Mouse (Mus musculus): ENCODE results near the gene Spindoc. TPM values are rescaled to one million over a fixed set of nuclear protein-coding genes. Genes with fewer than 3 reads are reported as not detected.

Gene Spindoc
- polyA plus RNA-seq, 1 experiment from 2014 or later, result 29.1 TPM

DNA sequence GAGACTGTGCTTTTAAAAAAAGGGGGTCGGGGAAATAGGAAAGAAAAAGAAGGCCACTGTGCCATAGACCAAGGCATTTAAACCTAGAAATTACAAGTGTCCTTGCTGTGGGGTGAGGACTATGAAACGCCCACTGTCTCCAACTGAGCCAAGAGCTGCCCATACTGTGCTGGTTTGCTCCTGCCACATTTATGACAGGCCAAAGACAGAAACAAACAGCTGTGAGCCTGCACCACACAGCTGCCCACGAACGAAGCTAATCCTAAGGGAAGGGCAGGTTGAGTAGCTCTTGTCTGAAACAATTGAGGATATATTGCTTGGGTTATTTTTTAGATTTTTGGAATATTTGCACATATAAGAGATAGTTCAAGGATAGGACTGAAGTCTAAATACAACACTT, 66.0 kb downstream of the Spindoc start:
- ATAC-seq (ENCODE audit: low read depth), result no peak
- WGBS, result 79% methylated on average over 4 of the region's 4 CpGs

DNA sequence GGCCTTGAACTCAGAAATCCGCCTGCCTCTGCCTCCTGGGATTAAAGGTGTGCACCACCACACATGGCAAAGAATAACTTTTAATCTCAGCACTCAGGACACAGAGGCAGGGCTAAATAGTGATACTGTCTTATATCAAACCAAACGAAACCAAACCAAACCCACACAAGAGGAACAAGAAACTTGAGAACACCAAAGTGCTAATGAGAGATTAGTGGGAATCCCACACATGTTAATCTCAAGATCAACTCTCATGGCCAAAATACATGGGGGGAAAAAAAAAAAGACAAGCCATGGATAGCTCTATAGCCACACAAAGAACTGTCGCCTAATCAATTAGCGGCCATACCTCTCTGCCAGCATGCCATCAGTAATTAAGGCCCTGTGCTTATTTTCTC, 67.2 kb downstream of the Spindoc start:
- no peak overlapping the region for H3K9ac ChIP-seq
- 78% methylated on average over 4 of the region's 4 CpGs for WGBS
- H3K27ac ChIP-seq (replicated peaks), result no peak overlapping the region
- no peak overlapping the region for H3K4me2 ChIP-seq
- no peak for ATAC-seq (ENCODE audit: low read depth)
- H3K4me3 ChIP-seq, result no peak overlapping the region
- H3K9me3 ChIP-seq, result no peaks in the 10 kb centered on the region
- no peaks in the 10 kb centered on the region for H3K27me3 ChIP-seq
- no peaks in the 10 kb centered on the region for H3K36me3 ChIP-seq
- H3K4me1 ChIP-seq (replicated peaks), result peaks cover 50% of the 10 kb centered on the region

More for the DNA sequence above, 66.0 kb downstream of the Spindoc start:
- H3K9me3 ChIP-seq, result no peaks in the 10 kb centered on the region
- H3K9ac ChIP-seq, result no peak overlapping the region
- H3K4me1 ChIP-seq (replicated peaks), result peaks cover 39% of the 10 kb centered on the region
- H3K27me3 ChIP-seq, result no peaks in the 10 kb centered on the region
- H3K36me3 ChIP-seq, result no peaks in the 10 kb centered on the region
- H3K4me2 ChIP-seq, result no peak overlapping the region
- H3K4me3 ChIP-seq, result no peak overlapping the region
- H3K27ac ChIP-seq (replicated peaks), result no peak overlapping the region

DNA sequence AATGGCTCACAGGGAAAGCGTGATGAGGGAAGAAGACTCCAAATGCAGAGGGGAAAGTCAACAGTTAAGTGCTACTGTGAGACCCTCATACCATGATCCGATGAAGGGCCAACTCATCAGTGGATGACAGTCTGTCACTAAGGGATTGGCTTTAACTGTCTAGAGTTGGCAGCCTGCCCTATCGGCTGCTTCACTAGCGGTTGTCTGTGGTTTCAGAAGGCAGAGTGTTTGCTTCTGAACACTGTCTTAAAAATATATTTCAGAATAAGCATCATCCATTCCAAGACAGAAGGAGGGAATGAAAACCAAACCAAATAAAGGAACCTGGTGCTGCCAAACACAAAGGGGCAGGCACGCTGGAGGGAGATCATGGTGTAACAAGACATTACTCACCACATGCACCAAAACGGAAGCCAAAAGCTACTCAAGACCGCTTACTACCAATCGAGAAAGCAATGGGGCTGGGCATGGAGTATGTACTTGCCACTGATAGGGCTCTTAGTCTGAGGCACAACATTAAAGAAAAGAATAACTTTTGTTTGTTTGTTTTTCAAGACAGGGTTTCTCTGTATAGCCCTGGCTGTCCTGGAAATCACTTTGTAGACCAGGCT, 67.7 kb downstream of the Spindoc start:
- Histone ChIP-seq H3K9ac (no peak overlapping the region), H3K36me3 (no peaks in the 10 kb centered on the region), H3K4me3 (no peak overlapping the region), H3K27ac (replicated peaks) (0 out of 2 replicates have a peak overlapping the region, but pooled peaks have one; percentile 7), H3K4me2 (no peak overlapping the region), H3K4me1 (replicated peaks) (peaks cover 55% of the 10 kb centered on the region), H3K9me3 (no peaks in the 10 kb centered on the region), H3K27me3 (no peaks in the 10 kb centered on the region)
- 72% methylated on average over 8 of the region's 8 CpGs for WGBS
- no peak for ATAC-seq (ENCODE audit: low read depth)

DNA sequence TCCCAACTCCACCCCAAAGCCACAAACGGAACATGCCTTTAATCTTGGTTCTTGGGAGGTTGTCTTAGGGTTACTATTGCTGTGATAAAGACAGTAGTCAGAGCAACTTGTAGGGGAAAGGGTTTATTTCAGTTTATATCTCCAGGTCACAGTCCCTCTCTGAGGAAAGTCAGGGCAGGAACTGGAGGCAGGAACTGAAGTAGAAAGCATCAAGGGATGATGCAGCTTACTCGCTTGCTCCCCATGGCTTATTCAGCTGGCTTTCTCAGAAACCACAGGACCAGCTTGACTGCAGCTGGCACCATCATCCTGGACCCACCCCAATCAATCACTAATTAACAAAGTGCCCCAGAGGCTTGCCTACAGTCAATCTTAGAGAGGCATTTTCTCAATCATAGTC, 69.1 kb downstream of the Spindoc start:
- Histone ChIP-seq H3K9me3 (no peaks in the 10 kb centered on the region), H3K36me3 (no peaks in the 10 kb centered on the region), H3K9ac (no peak overlapping the region), H3K27me3 (no peaks in the 10 kb centered on the region), H3K4me3 (no peak overlapping the region), H3K4me1 (replicated peaks) (peaks cover 69% of the 10 kb centered on the region), H3K27ac (replicated peaks) (no peak overlapping the region), H3K4me2 (no peak overlapping the region)
- WGBS, result 81% methylated on average over 2 of the region's 2 CpGs
- ATAC-seq (ENCODE audit: low read depth), result no peak

DNA sequence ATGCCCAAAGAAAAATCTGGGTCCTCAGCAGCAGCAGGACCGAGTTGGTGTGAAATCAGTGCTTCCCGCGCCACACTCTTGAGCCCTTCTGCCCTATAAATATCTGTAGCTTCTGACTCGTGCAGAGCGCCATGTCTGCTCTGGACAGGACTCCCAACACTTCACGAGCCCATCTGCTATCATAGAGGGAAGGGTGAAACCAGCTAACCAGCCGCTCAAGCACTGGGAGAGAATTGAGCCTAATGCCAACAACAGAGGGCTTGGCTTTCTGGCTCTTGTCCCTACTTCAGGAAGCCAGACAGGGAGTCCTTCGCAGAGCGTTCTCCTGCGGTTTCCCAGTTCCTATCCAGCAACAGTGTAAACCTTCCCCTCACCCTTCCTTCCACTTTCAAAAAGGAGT, 71.5 kb downstream of the Spindoc start:
- 51% methylated on average over 10 of the region's 10 CpGs for WGBS
- H3K9me3 ChIP-seq, result no peaks in the 10 kb centered on the region
- no peak overlapping the region for H3K4me3 ChIP-seq
- no peak overlapping the region for H3K9ac ChIP-seq
- no peaks in the 10 kb centered on the region for H3K36me3 ChIP-seq
- H3K4me2 ChIP-seq, result no peak overlapping the region
- peak overlapping the region; percentile 33; the same call in 1 of the 2 replicates for H3K27ac ChIP-seq (replicated peaks)
- H3K27me3 ChIP-seq, result no peaks in the 10 kb centered on the region
- no peak for ATAC-seq (ENCODE audit: low read depth)
- H3K4me1 ChIP-seq (replicated peaks), result peaks cover 86% of the 10 kb centered on the region

DNA sequence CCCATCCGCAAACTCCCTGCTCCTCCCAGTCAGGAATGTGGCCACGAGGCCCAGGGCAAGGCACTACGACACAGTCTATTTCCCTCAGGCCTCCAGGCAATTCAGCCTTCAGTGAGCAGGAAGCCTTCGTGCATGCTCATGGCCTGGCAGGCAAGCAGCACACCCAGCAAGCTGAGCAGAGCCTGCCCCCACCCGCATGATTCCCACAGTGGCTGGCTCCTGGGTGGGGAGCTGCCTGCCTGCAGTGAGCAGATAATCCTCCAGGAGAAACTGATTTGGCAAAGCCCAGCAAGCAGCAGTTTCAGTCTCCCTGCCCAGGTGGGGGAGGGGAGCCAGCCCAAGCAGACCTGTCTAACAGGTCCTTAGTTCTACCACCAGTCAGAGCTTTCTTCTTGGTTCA, 72.1 kb downstream of the Spindoc start:
- H3K4me1 ChIP-seq (replicated peaks), result peaks cover 80% of the 10 kb centered on the region

DNA sequence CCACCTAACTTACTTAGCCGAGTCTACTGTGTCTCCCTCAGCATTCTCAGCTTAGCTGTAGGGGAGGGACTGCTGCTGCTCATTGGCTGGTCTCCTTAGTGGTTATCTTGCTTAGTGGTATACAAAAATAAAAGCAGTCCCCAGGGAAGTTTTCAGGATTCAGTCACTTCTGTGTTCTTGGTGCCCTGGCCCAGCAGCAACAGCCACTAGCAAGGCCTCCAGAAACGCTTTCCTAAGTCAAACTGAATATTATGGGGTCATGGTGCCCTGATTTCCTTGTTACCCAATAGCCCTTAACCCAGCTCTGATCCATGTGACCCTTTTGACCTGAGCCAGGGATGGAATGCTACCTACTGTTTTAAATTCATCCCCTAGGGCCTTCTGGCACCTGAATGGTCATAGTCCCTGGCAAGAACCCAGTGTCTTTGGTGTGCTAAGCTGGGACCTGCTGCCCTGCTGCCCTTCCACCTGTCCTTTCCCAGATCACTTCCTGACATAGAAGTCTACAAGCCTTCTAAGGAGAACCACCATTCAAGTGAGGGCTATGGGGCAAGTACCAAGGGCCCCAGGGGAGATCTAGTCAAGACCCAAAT, 73.0 kb downstream of the Spindoc start:
- no peak overlapping the region for H3K4me3 ChIP-seq
- H3K4me1 ChIP-seq (replicated peaks), result peaks cover 71% of the 10 kb centered on the region
- no peaks in the 10 kb centered on the region for H3K9me3 ChIP-seq
- no peaks in the 10 kb centered on the region for H3K36me3 ChIP-seq
- ATAC-seq (ENCODE audit: low read depth), result no peak
- no peaks in the 10 kb centered on the region for H3K27me3 ChIP-seq
- peak overlapping the region; percentile 3; the same call in 1 of the 2 replicates for H3K27ac ChIP-seq (replicated peaks)
- H3K9ac ChIP-seq, result no peak overlapping the region
- no peak overlapping the region for H3K4me2 ChIP-seq
- WGBS, result 83% methylated on average over 2 of the region's 2 CpGs

More for the DNA sequence above, 72.1 kb downstream of the Spindoc start:
- Histone ChIP-seq H3K27me3 (no peaks in the 10 kb centered on the region), H3K9me3 (no peaks in the 10 kb centered on the region), H3K36me3 (no peaks in the 10 kb centered on the region), H3K4me3 (no peak overlapping the region), H3K4me2 (no peak overlapping the region), H3K9ac (no peak overlapping the region), H3K27ac (replicated peaks) (peak overlapping the region; percentile 3; the same call in 1 of the 2 replicates)
- WGBS, result 22% methylated on average over 5 of the region's 5 CpGs
- no peak for ATAC-seq (ENCODE audit: low read depth)

DNA sequence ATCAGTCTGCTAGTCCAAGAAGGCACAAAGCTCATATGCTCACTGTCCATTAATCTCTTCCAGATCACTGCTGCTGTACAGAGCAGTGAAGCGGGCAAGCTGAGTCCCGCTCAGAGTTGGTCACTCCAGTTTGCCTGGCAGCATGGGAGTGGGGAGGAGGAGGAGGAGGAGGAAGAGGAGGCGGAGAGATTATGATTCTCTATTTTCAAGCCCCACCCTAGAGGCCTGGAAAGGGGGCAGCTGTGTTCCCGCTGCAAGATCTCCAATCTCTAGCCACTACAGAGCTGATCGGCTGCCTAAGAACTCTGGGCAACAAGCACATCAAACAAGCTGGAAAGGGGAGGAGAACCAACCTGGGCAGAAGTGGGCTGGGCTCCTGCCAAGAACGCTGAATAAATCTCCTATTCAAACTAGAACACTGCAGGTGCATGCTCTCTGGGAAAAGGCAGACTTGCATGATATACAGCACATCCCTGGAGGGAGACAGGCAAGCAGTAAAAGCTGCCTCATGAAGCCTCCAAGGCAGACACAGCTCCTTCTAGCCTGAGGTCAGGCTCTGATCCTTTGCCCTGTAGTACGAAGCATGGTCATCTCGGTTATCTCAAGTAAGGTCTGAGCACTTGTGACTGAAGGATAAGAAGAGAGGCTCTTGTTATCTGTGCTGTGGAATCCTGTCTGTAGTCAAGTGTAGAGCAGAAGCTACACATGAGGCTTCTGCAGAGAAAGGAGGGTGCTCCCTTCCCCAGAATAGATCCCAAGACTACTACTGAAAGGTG, 74.6 kb downstream of the Spindoc start:
- ATAC-seq (ENCODE audit: low read depth), result peak; percentile 64
- Histone ChIP-seq H3K36me3 (no peaks in the 10 kb centered on the region), H3K27me3 (no peaks in the 10 kb centered on the region), H3K4me3 (no peak overlapping the region), H3K9ac (peak overlapping the region; percentile 55; the same call in 1 of the 2 replicates), H3K27ac (replicated peaks) (peak overlapping the region; percentile 68), H3K4me1 (replicated peaks) (peaks cover 72% of the 10 kb centered on the region), H3K4me2 (peak overlapping the region; percentile 14; the same call in 1 of the 2 replicates), H3K9me3 (no peaks in the 10 kb centered on the region)
- 23% methylated on average over 8 of the region's 8 CpGs for WGBS

DNA sequence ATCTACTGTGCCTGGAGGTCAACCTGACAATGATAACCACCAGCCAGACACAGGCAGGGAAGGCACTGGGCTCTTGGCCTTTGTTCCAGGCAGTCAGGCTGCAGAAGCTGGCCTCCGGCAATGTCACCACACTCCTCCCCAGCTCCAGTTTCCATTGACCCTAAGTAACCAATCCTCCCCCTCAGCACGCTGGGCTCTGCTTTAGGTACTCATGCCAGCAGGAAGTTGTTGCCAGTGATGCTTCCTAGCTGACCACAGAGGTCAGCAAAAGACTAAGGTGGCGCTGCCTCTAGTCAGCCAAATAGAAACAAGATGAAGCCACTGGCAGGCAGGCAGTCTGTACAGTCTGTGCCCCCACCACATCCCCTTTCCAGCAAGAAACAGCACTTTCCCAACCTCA, 75.8 kb downstream of the Spindoc start:
- no peak for ATAC-seq (ENCODE audit: low read depth)
- Histone ChIP-seq H3K9me3 (no peaks in the 10 kb centered on the region), H3K9ac (peak overlapping the region; percentile 36; the same call in 1 of the 2 replicates), H3K27me3 (no peaks in the 10 kb centered on the region), H3K4me2 (no peak overlapping the region), H3K27ac (replicated peaks) (0 out of 2 replicates have a peak overlapping the region, but pooled peaks have one; percentile 38), H3K4me1 (replicated peaks) (peaks cover 69% of the 10 kb centered on the region), H3K36me3 (no peaks in the 10 kb centered on the region), H3K4me3 (no peak overlapping the region)
- 80% methylated on average over 3 of the region's 3 CpGs for WGBS

DNA sequence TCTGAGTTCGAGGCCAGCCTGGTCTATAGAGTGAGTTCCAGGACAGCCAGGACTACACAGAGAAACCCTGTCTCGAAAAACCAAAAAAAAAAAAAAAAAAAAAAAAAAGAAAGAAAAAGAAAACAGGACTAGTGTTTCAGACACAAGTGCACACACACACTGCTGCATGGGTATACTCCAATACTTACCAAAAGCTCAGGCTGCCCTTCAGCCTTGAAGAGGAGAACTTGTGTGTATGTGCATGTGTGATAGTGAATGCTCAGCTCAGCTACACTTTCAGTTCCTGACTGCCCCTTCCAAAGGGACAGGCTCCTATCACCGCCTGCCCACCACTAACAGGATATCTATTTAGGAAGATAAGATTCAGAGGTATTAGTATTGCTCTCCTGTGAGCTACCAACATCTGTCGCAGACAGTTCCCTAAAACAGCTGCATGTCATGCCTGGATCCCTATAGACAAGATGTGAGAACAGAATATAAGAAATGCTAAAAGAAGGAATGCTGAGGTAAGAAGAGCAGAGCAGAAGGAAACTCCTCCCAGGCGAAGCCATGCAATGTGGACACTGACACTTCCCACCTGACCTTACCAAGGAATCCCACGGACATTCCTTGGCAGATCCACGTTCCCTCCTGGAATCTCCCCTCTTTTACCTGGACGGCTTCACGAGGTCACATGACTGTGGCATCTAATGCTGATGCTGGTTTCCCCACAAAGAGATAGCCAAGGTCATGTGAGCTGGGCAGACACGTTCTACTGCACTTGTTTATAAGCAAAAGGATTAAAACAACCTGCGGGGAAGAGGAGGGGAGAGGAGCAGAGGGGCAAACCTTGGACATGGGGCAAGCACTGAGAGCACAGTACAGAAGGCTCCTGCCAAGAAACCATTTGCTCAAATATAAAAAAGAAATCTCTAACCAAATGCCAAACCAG, 77.1 kb downstream of the Spindoc start:
- Histone ChIP-seq H3K36me3 (no peaks in the 10 kb centered on the region), H3K4me3 (no peak overlapping the region), H3K9me3 (no peaks in the 10 kb centered on the region), H3K9ac (no peak overlapping the region), H3K4me1 (replicated peaks) (peaks cover 56% of the 10 kb centered on the region), H3K27ac (replicated peaks) (no peak overlapping the region), H3K4me2 (no peak overlapping the region), H3K27me3 (no peaks in the 10 kb centered on the region)
- no peak for ATAC-seq (ENCODE audit: low read depth)
- 91% methylated on average over 10 of the region's 11 CpGs for WGBS

DNA sequence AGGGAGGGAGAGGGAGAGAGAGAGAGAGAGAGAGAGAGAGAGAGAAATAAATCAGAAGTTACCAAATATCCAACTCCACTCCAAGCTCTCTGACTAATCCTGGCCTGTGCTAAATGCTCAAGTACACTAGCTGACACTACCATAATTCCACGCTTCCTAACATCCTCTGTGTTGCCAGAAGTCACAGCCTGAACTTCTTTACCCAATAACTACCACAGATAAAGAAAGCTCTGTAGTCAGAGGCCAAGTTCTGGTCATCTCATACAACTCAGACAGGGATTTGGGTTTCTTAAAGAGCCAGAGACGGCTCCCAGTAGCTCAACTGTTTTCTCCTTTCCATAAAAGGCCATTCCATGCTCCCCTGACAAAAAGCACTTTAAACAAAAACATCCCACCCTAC, 78.0 kb downstream of the Spindoc start:
- Histone ChIP-seq H3K27me3 (no peaks in the 10 kb centered on the region), H3K9ac (no peak overlapping the region), H3K4me2 (no peak overlapping the region), H3K36me3 (no peaks in the 10 kb centered on the region), H3K4me3 (no peak overlapping the region), H3K27ac (replicated peaks) (no peak overlapping the region), H3K4me1 (replicated peaks) (peaks cover 48% of the 10 kb centered on the region), H3K9me3 (no peaks in the 10 kb centered on the region)
- 81% methylated on average over 2 of the region's 2 CpGs for WGBS
- no peak for ATAC-seq (ENCODE audit: low read depth)
